In genomic region chr11:88071113-88071512, GRCm38 (mm10) we compare ENCODE assay signal across 8 mouse cellular contexts. TPM values are rescaled to one million over a fixed set of nuclear protein-coding genes. Genes with fewer than 3 reads are reported as not detected.
A peak's percentile ranks its signal among the peaks of the same experiment; 100 is the strongest.
DNase-seq lines count a peak whose midpoint lies in the region; ATAC-seq and TF ChIP-seq lines count a peak whose summit lies in the region.
"Had no signal": no experiment of that assay in that cellular context is flagged by ENCODE, and none has a peak within 500 bp of the region (broad histone marks: within the 10 kb centered on the region; RNA-seq: fewer than 3 reads in every experiment).

No protein-coding gene starts in this region.

- H3K4me1 ChIP-seq in lung, postnatal 0 days (ENCODE audit: insufficient read depth, low read depth, low read length) = peaks cover 11% of the 10 kb centered on the region; the same call in 1 of the 2 replicates
- peaks cover 30% of the 10 kb centered on the region for H3K4me1 ChIP-seq in lung, adult 2 months (ENCODE audit: control insufficient read depth, insufficient read depth, low read length)
- peaks cover 30% of the 10 kb centered on the region for H3K4me1 ChIP-seq in heart, postnatal 0 days (ENCODE audit: control insufficient read depth, insufficient read depth)
- peaks cover 15 to 17% of the 10 kb centered on the region in 2 experiments for H3K4me1 ChIP-seq in liver, embryonic 14.5 days (replicated peaks; ENCODE audit: control insufficient read depth in 2 of 2, insufficient read depth in 2 of 2, low read length in 1 of 2)

- no peaks in the 10 kb centered on the region for H3K36me3 ChIP-seq in lung, postnatal 0 days (ENCODE audit: insufficient read depth, low read length)
- H3K36me3 ChIP-seq in heart, postnatal 0 days (replicated peaks; ENCODE audit: control insufficient read depth, insufficient read depth, low read length) = peaks cover 25% of the 10 kb centered on the region
- peaks cover 23% of the 10 kb centered on the region for H3K36me3 ChIP-seq in liver, embryonic 14.5 days (replicated peaks; ENCODE audit: control insufficient read depth, insufficient read depth, low read depth)

- no peak for TF ChIP-seq EP300 in lung, postnatal 0 days (IDR thresholded peaks at IDR 0.05)
- TF ChIP-seq EP300 in heart, postnatal 0 days (IDR thresholded peaks at IDR 0.05; ENCODE audit: low read depth) = no peak
- TF ChIP-seq EP300 in liver, embryonic 14.5 days (IDR thresholded peaks at IDR 0.05; ENCODE audit: low read depth) = no peak

- H3K27ac ChIP-seq in lung, postnatal 0 days (ENCODE audit: low read length) = no peak overlapping the region
- no peak overlapping the region for H3K27ac ChIP-seq in heart, postnatal 0 days (ENCODE audit: low read depth)
- H3K27ac ChIP-seq in liver, embryonic 14.5 days = no peak overlapping the region

- H3K4me3 ChIP-seq in lung, postnatal 0 days (ENCODE audit: low read depth, low read length) = no peak overlapping the region
- H3K4me3 ChIP-seq in lung, adult 2 months (replicated peaks; ENCODE audit: extremely low read depth, low read depth, low read length) = no peak overlapping the region
- H3K4me3 ChIP-seq in heart, postnatal 0 days (ENCODE audit: low read depth, low read length) = no peak overlapping the region
- no peak overlapping the region for H3K4me3 ChIP-seq in liver, embryonic 14.5 days (ENCODE audit: insufficient read depth in 1 of 2, low read depth in 2 of 2, low read length in 2 of 2)

- no peak overlapping the region for H3K9ac ChIP-seq in lung, postnatal 0 days (replicated peaks; ENCODE audit: low read depth)
- H3K9ac ChIP-seq in heart, postnatal 0 days (replicated peaks; ENCODE audit: low read depth, low read length) = no peak overlapping the region
- no peak overlapping the region for H3K9ac ChIP-seq in liver, embryonic 14.5 days (replicated peaks)

- TF ChIP-seq POLR2A in lung, adult 2 months (IDR thresholded peaks at IDR 0.05; ENCODE audit: borderline replicate concordance, extremely low read depth, low read depth, low read length) = no peak

- no peaks in the 10 kb centered on the region for H3K9me3 ChIP-seq in lung, postnatal 0 days (ENCODE audit: low read length)
- no peaks in the 10 kb centered on the region for H3K9me3 ChIP-seq in heart, postnatal 0 days (replicated peaks; ENCODE audit: control insufficient read depth, low read length)
- no peaks in the 10 kb centered on the region for H3K9me3 ChIP-seq in liver, embryonic 14.5 days (ENCODE audit: control insufficient read depth, low read length)

- H3K4me2 ChIP-seq in lung, postnatal 0 days (replicated peaks; ENCODE audit: low read depth, low read length) = peak overlapping the region; percentile 2; the same call in 1 of the 2 replicates
- peak overlapping the region; percentile 93 for H3K4me2 ChIP-seq in heart, postnatal 0 days (ENCODE audit: low read depth, low read length)
- H3K4me2 ChIP-seq in liver, embryonic 14.5 days (ENCODE audit: low read depth) = peak overlapping the region; percentile 98

- no peak for ATAC-seq in lung, postnatal 0 days
- ATAC-seq in heart, postnatal 0 days (ENCODE audit: insufficient read depth, low read depth) = no peak
- no peak for ATAC-seq in liver, embryonic 14.5 days (ENCODE audit: insufficient read depth)

- WGBS in lung, postnatal 0 days = 41% methylated on average over 5 of the region's 5 CpGs
- 41% methylated on average over 5 of the region's 5 CpGs for WGBS in lung, adult 2 months
- 58% methylated on average over 5 of the region's 5 CpGs for WGBS in heart, postnatal 0 days
- 79% methylated on average over 5 of the region's 5 CpGs for WGBS in liver, embryonic 14.5 days (ENCODE audit: insufficient replicate concordance)

- H3K27me3 ChIP-seq in lung, postnatal 0 days (replicated peaks; ENCODE audit: insufficient read depth, low read length) = no peaks in the 10 kb centered on the region
- no peaks in the 10 kb centered on the region for H3K27me3 ChIP-seq in heart, postnatal 0 days (ENCODE audit: control insufficient read depth, insufficient read depth, low read length)
- no peaks in the 10 kb centered on the region for H3K27me3 ChIP-seq in liver, embryonic 14.5 days (ENCODE audit: control insufficient read depth, insufficient read depth, low read length)

- DNase-seq in lung, postnatal 0 days (ENCODE audit: low spot score) = no peak
- no peak for DNase-seq in lung, adult 2 months
- no peak for DNase-seq in heart, postnatal 0 days (ENCODE audit: low spot score)
- no peak for DNase-seq in liver, embryonic 14.5 days (ENCODE audit: low read depth in 3 of 3, low spot score in 3 of 3)
- no peak for DNase-seq in cerebellum, postnatal 36 days
- no peak for DNase-seq in cerebellum, postnatal 4 days (ENCODE audit: low spot score in 2 of 2)
- DNase-seq in layer of hippocampus, postnatal 10 days (ENCODE audit: low spot score in 2 of 2) = no peak
- DNase-seq: spleen, adult 18-20 months had no signal

- TF ChIP-seq CTCF in lung, postnatal 0 days (IDR thresholded peaks at IDR 0.05) = no peak
- no peak for TF ChIP-seq CTCF in lung, adult 2 months (IDR thresholded peaks at IDR 0.05; ENCODE audit: insufficient read depth, low read length)
- no peak for TF ChIP-seq CTCF in heart, postnatal 0 days (IDR thresholded peaks at IDR 0.05; ENCODE audit: low read depth)
- no peak for TF ChIP-seq CTCF in liver, embryonic 14.5 days (IDR thresholded peaks at IDR 0.05; ENCODE audit: low read depth)

RNA-seq across cellular contexts. Expression of gene Vezf1, which starts 3.0 kb away (rescaled TPM):
- polyA plus RNA-seq in lung, postnatal 0 days (2015; fragmentation: Nextera tagmentation; extraction: Ambion mirVana) = 26.8 TPM in 2 replicates
- polyA plus RNA-seq in lung, adult 2 months (2012; rRNA removed) = 22.4 and 26.5 TPM in 2 replicates
- 31.9 and 35.5 TPM in 2 replicates for total RNA-seq in heart, postnatal 0 days (2014; rRNA removed; ENCODE audit: low replicate concordance)
- polyA plus RNA-seq in heart, postnatal 0 days (2015; fragmentation: Nextera tagmentation; extraction: Ambion mirVana) = 17.6 and 18.2 TPM in 2 replicates
- 4.7 and 5.7 TPM in 2 replicates for polyA plus RNA-seq in liver, embryonic 14.5 days (2012; rRNA removed)
- 7.5 and 9.1 TPM in 2 replicates for polyA plus RNA-seq in liver, embryonic 14.5 days (2014; fragmentation: Nextera tagmentation; extraction: Ambion mirVana)
- 10 to 100 TPM; 26.0 to 28.5 TPM for total RNA-seq in layer of hippocampus, postnatal 10 days (2021)

RNA-seq across cellular contexts. Expression of gene Srsf1, which starts 23.9 kb away (rescaled TPM):
- polyA plus RNA-seq in lung, postnatal 0 days (2015; fragmentation: Nextera tagmentation; extraction: Ambion mirVana) = 88.1 and 111 TPM in 2 replicates
- polyA plus RNA-seq in lung, adult 2 months (2012; rRNA removed) = 76.5 and 93.4 TPM in 2 replicates
- 195 and 223 TPM in 2 replicates for total RNA-seq in heart, postnatal 0 days (2014; rRNA removed; ENCODE audit: low replicate concordance)
- 82.2 and 83.5 TPM in 2 replicates for polyA plus RNA-seq in heart, postnatal 0 days (2015; fragmentation: Nextera tagmentation; extraction: Ambion mirVana)
- 111 and 163 TPM in 2 replicates for polyA plus RNA-seq in liver, embryonic 14.5 days (2012; rRNA removed)
- polyA plus RNA-seq in liver, embryonic 14.5 days (2014; fragmentation: Nextera tagmentation; extraction: Ambion mirVana) = 139 and 158 TPM in 2 replicates
- 100 to 1,000 TPM; 218 to 245 TPM for total RNA-seq in layer of hippocampus, postnatal 10 days (2021)

RNA-seq across cellular contexts. Expression of gene Cuedc1, which starts 26.7 kb away (rescaled TPM):
- polyA plus RNA-seq in lung, postnatal 0 days (2015; fragmentation: Nextera tagmentation; extraction: Ambion mirVana) = 14.6 TPM in 2 replicates
- 40.7 and 42.9 TPM in 2 replicates for polyA plus RNA-seq in lung, adult 2 months (2012; rRNA removed)
- total RNA-seq in heart, postnatal 0 days (2014; rRNA removed; ENCODE audit: low replicate concordance) = 15.1 and 19.2 TPM in 2 replicates
- polyA plus RNA-seq in heart, postnatal 0 days (2015; fragmentation: Nextera tagmentation; extraction: Ambion mirVana) = 17.0 and 17.5 TPM in 2 replicates
- polyA plus RNA-seq in liver, embryonic 14.5 days (2012; rRNA removed) = 0.76 and 0.96 TPM in 2 replicates
- 0.36 and 0.53 TPM in 2 replicates for polyA plus RNA-seq in liver, embryonic 14.5 days (2014; fragmentation: Nextera tagmentation; extraction: Ambion mirVana)
- 10 to 100 TPM; 42.0 to 45.7 TPM for total RNA-seq in layer of hippocampus, postnatal 10 days (2021)

Comparison
In these comparisons a context has a peak if more than half of its experiments do, and no peak if none do; other contexts are left out.
1. H3K4me2 ChIP-seq: peak in every context shown above with its lines; median percentile 98 in liver, embryonic 14.5 days; 93 in heart, postnatal 0 days; 2 in lung, postnatal 0 days.